24 mouse cellular contexts compared by ENCODE assay signal in the genomic region with DNA sequence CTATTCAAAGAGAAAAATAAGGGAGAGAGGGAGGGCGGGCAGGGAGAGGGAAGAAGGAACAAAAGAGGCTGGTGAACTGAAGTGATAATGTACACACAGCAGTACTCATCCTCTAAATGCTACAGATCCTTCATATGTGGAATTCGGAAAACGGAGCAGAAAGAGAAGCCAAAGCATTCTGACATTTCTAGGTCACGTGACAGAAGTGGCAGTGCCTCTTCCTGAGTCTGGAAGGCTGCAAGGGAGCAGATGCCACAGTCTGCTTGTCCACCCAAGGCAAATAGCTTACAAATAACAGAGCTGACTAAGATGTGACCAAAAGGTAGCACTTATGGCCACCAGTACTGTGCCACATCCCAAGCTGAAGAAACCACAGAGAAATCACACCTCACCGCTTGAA.
"Had no signal": no experiment of that assay in that cellular context is flagged by ENCODE, and none has a peak within 500 bp of the region (broad histone marks: within the 10 kb centered on the region; RNA-seq: fewer than 3 reads in every experiment).

No protein-coding gene starts in this region.

- H3K27ac ChIP-seq: embryonic facial prominence, embryonic 10.5 days; embryonic facial prominence, embryonic 12.5 days; embryonic facial prominence, embryonic 13.5 days; embryonic facial prominence, embryonic 15.5 days; forebrain, embryonic 10.5 days; forebrain, embryonic 12.5 days; forebrain, embryonic 13.5 days; forebrain, embryonic 15.5 days; gastrocnemius, adult 2 months; heart, adult 2 months; heart, embryonic 10.5 days had no signal

- H3K9me3 ChIP-seq: embryonic facial prominence, embryonic 10.5 days; embryonic facial prominence, embryonic 12.5 days; embryonic facial prominence, embryonic 13.5 days; embryonic facial prominence, embryonic 15.5 days; forebrain, embryonic 10.5 days; forebrain, embryonic 12.5 days; forebrain, embryonic 13.5 days; forebrain, embryonic 15.5 days; heart, embryonic 10.5 days had no signal

- H3K4me1 ChIP-seq: embryonic facial prominence, embryonic 13.5 days; embryonic facial prominence, embryonic 15.5 days; forebrain, embryonic 10.5 days; forebrain, embryonic 12.5 days; forebrain, embryonic 13.5 days; forebrain, embryonic 15.5 days had no signal

- H3K36me3 ChIP-seq: embryonic facial prominence, embryonic 10.5 days; embryonic facial prominence, embryonic 12.5 days; embryonic facial prominence, embryonic 13.5 days; embryonic facial prominence, embryonic 15.5 days; forebrain, embryonic 10.5 days; forebrain, embryonic 12.5 days; forebrain, embryonic 15.5 days; heart, embryonic 10.5 days had no signal

- H3K27me3 ChIP-seq: embryonic facial prominence, embryonic 12.5 days; embryonic facial prominence, embryonic 13.5 days; embryonic facial prominence, embryonic 15.5 days; forebrain, embryonic 12.5 days; forebrain, embryonic 13.5 days; forebrain, embryonic 15.5 days had no signal

- DNase-seq: cerebellum, adult 9-11 months; cerebellum, postnatal 10 days; cerebellum, postnatal 14 days; cerebellum, postnatal 25 days; cerebellum, postnatal 36 days; embryo, embryonic 11 days; forebrain, postnatal 0 days; gastrocnemius, adult 2 months; gastrocnemius, postnatal 10 days; gastrocnemius, postnatal 25 days; gastrocnemius, postnatal 36 days; heart, adult 11 months; heart, adult 18-20 months; heart, adult 2 months had no signal

- H3K4me3 ChIP-seq: embryonic facial prominence, embryonic 10.5 days; embryonic facial prominence, embryonic 12.5 days; embryonic facial prominence, embryonic 13.5 days; embryonic facial prominence, embryonic 15.5 days; erythroblast, embryonic 14.5 days; forebrain, embryonic 10.5 days; forebrain, embryonic 12.5 days; forebrain, embryonic 13.5 days; forebrain, embryonic 15.5 days; gastrocnemius, adult 2 months; heart, adult 2 months; heart, embryonic 10.5 days had no signal

- H3K4me2 ChIP-seq: embryonic facial prominence, embryonic 12.5 days; embryonic facial prominence, embryonic 13.5 days; embryonic facial prominence, embryonic 15.5 days; forebrain, embryonic 12.5 days; forebrain, embryonic 13.5 days; forebrain, embryonic 15.5 days had no signal

- H3K9ac ChIP-seq: embryonic facial prominence, embryonic 12.5 days; embryonic facial prominence, embryonic 13.5 days; embryonic facial prominence, embryonic 15.5 days; forebrain, embryonic 12.5 days; forebrain, embryonic 13.5 days; forebrain, embryonic 15.5 days; forebrain, postnatal 0 days had no signal
